Mouse (Mus musculus) yolk sac, embryonic 10.5 days (tissue): Measurements from ENCODE around the gene Slc41a1.

Experiments used
- DNase-seq: peaks from one replicate; pipeline ENCODE4 v3.0.0-alpha.2; 2017; ENCODE audit warnings: low spot score

Slc41a1 gene

DNA sequence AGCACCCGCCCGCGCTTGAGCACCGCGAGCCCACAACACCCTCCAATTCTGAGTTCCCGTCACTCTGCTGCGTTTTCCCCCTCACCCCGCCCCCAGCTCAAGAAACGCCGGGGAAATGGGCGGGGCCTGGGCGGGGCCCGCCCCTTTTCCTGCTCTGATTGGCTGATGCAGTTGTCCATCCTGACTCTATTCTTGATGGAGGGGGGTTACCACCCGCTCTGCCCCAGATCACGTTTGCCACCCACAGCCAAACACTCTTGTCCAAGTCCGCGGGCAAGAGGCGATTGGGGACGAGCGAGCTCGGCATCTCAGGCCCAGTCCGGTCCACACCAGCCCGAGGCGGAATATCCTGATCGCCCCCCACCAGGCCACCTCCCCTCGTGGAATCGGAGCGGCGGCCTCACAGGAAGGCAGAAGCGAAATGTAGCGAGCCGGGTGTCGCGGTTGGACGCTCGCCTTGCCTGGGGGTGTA, 530 bp downstream of the Slc41a1 start:
- peak; percentile 95 for DNase-seq

DNA sequence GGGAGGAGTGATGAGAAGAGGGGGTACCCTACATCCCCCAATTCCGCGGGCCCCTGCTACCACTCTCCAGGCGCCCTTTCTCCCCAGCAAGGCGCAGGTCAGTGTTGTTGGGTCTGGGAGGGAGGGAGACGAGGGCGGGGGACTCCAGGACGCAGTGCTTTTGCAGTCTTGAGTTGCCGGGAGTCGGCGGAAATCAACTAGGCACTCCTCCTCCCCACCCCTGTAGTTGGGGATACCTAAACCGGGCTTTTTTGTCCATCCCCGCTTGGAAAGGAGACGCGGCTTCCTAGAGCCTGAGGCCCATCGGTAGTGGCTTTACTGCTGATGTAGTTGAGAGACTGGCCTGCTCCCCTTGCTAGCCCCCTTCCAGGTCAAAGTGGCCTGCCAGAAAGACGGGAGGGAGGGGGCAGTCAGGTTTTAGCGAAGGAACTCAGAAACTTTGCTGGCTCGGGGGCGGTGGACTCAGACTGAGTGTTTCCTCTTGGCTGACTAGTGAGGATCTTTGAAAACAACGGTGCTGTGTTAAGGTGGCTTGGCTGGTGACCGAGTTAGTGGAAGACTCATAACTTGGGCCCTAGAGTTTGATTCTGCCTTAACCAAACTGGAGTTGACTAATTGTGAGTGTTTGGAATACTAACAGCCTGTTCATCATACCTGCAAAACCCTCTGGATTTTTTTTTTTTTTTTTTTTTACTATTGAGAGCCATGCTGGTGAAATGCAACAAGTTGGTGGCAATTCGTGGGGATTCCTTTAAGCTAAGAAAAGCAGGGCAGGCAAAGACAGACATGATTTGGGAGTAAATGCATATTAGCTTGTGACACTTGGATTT, 1.2 kb downstream of the Slc41a1 start:
- DNase-seq, result no peak

DNA sequence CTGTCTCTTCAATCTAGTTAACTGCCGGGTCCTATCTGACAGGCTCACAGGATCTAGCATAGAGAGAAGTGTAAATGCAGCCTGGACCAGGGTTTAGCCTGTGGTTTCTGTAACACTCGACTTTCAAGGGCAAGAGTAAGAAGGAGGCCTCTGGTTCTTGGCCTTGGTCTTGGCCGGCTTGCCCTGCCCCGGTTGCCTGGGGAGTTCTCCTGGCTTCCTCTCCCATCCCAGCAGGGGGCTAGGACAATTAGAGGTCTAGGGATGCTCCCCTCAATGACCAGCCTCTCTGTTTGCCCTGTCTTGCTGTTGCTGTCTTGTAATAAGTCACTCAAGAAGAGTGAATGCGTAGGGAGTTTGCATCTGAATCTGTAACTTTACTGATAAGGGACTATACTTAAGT, 2.0 kb downstream of the Slc41a1 start:
- DNase-seq, result no peak

DNA sequence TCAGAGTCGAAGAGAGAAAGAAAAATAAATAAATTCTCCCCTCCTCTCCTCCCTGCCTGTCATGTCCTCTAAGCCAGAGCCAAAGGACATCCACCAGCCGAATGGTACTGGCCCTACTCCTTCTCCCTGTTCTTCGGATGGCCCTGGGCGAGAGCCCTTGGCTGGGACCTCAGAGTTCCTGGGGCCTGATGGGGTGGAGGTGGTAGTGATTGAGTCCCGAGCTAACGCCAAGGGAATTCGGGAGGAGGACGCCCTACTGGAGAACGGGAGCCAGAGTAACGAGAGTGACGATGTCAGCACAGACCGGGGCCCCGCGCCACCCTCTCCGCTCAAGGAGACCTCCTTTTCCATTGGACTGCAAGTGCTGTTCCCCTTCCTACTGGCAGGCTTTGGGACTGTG, 3.3 kb downstream of the Slc41a1 start:
- DNase-seq, result no peak

- no peak for DNase-seq
Measured at GRCm38 (mm10) chr1:131830971-131831641, 3.8 kb downstream of the Slc41a1 start.

GRCm38 (mm10) chr1:131837035-131837434, 9.7 kb downstream of the Slc41a1 start:
- DNase-seq, result no peak

DNA sequence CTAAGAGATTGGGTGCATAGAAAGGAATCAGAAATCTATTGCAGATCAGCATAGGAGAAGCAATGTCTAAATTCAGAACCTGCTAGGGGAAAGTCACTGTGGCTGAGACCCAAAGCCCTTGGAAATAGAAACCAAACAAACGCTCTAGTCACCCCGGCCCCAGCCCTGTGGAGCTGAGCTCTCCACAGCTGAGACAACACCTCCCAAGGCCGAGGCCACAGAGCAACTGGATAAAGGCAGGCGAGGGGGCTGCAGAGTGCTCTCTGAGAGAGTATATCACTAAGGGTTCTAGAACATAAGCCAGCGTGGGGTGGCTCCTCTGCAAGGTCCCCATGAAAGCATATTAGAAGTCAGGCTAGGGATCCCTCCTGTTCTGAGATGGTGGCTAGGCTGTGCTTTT, 11.2 kb downstream of the Slc41a1 start:
- DNase-seq, result no peak

DNA sequence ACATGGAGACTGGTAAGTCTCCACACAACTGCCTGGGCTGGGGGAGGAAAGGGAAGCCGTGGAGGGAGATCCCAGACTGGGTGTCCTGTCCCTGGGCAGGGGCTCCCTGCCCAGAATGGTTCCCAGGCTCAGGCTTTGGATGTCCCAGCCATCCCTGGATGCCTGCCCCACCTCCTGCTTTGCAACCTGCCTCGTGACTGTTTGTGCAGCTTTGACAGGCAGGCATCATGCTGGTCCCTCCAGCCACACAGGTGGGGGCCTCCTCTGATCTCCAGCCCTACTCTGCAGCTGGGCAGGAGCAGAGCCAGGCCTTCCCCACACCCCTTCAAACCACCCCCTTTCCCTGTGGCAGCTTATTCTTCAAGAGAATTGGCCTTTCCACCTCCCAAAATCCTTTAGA, 12.0 kb downstream of the Slc41a1 start:
- DNase-seq, result no peak

DNA sequence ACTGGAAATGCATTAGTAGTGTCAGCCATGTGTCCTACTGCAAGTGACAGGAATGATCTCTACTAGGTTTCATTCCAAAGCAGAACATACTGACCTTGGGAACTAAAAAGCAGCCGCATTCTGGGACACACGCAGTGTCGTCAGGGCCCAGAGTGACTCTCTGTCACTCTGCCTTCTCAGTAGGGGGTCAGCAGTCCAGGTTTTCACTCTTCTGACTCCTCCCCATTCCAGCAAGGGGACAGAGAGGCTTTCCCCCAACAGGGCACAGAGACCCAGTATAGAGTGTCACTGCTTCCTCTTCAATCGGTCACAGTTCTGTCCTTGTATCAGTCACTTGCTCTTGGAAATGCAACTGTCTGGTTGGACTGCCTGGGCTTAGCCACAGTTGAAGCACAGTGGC, 14.9 kb downstream of the Slc41a1 start:
- no peak for DNase-seq

GRCm38 (mm10) chr1:131843758-131844157, 16.5 kb downstream of the Slc41a1 start:
- no peak for DNase-seq

DNA sequence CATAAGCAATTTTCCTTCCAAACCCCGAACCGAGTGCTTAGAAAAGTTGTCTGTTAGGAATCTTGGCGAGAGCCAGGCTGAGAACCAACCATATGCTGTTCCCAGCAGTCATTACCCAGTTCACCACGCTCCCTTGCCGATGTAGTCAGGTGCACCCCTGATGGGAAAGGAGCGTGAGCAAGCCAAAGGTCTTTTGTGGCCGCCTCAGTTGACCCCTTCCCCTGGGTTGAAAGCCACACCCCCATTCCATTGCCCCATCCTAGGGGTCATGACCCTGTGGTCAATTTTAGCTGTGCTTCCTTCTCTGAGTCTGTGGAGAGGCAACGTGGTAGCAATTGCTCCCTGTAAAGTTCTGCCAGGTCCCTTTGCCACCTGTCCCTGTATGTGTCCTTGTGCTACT, 17.6 kb downstream of the Slc41a1 start:
- peak; percentile 6 for DNase-seq

DNA sequence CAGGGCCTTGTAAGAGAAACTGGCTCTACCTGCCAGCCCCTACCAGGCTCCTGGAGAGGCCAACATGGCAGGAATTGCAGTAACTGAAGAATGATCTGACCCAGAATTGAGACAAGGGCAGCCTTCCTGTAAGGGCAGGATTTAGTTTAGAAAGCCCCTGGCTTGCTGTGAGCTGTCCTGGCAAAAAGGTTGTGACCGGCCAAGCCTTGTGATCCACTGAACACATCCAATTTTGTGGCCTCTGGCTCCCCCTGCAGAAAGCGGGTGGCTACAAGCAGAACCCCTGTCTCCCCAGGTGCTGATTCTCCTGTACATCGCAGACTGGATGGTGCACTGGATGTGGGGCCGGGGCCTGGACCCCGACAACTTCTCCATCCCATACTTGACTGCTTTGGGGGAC, 19.0 kb downstream of the Slc41a1 start:
- DNase-seq, result no peak

DNA sequence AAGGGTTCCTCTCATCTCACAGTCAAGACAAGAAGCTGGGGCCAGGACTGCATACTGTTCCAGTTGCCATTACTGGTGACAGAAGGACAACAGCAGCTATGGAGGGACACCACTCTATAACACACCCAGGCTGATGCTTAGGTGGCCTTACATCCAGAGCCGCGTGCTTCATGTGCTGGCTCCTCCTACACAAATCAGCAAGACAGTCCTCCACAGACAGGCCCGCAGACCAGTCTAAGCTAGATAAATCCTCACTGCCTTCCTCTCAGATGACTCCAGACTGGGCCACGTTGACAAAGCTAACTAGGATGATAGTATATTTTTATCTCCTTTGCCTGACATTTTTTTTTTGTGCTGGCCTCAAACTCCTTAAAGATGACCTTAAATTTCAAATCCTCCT, 34.5 kb downstream of the Slc41a1 start:
- DNase-seq, result no peak

DNA sequence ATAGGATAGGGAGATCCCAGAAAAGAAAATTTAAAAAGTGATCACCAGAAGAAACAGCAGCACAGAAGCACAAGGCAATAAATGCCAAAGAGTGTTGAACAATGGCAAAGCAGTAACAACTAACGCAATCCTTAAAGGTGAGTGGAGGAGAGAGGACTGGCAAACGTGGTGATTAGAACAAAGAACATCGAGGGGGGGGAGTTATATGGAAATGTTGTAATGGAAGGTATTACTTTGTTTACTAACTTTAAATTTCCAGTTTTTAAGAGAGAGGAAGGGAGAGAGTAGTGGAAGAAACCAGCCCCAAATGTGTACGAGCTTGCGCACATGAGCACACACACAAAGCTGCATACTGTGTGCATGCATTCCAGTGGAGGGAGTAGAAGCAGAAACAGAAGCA, 38.3 kb downstream of the Slc41a1 start:
- DNase-seq, result no peak

- no peak for DNase-seq
Measured at GRCm38 (mm10) chr1:131866304-131866999, 39.2 kb downstream of the Slc41a1 start.

DNA sequence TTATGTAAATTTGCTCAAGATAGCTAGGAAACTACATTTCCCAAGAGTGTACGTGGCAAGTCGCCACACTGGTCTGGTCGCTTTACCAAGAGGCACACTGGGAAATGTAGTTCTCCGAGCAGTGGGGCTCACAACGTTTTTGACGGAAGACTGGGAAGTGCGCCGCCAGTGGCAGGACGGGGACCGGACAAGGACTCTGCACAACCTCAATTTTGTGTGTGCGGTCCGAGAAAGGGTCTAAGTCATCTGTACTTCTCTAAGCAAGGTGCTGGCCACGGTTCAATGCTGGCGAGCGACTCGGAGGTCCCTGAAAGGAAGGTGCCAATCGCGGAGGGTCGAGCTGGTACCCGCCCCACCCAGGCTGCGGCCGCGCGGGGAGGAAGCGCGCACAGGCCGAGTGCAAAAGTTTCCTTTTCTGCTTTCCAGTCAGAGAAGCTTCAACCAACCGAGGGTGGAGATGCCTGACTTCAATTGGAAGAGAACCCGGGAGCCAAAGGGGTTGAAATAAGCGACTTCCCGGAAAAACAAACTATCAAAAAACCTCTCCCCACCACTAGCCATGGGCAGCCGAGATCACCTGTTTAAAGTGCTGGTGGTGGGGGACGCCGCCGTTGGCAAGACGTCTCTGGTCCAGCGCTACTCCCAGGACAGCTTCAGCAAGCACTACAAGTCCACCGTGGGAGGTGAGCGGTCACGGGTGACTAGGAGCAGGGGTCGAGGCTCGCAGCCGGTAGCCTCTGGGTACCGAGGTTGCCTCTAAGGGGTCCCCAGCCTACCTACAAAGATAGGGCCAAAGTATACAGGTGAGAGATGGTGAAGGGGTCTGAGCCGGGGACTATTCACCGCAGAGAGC, 40.0 kb downstream of the Slc41a1 start, which contains the start of gene Rab29:
Gene Rab29 (plus strand): TSS at position 132 of the 853 bp plus-strand sequence.
- peak; percentile 84 for DNase-seq

GRCm38 (mm10) chr1:131867946-131868290, 40.6 kb downstream of the Slc41a1 start:
- no peak for DNase-seq

GRCm38 (mm10) chr1:131869561-131869960, 42.3 kb downstream of the Slc41a1 start:
- no peak for DNase-seq

GRCm38 (mm10) chr1:131872856-131873255, 45.6 kb downstream of the Slc41a1 start:
- DNase-seq, result no peak

DNA sequence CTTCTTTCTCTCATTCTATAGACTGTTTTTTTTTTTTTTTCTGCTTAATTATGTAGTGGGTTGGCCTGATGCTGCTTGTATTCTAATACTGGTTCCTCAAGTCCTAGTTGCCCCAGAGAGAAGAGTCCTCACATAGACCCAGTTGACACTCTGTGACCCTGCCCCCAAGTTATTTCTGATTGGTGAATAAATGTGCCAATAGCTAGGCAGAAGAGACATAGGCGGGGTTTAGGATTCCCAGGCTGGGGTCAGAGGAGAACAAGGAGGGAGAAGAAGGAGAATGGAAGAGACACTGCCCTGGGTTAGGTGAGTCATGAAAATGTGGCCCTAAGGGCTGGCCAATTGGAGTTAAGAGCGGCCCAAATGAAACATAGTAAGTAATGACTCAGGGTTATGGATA, 52.5 kb downstream of the Slc41a1 start:
- DNase-seq, result no peak

DNA sequence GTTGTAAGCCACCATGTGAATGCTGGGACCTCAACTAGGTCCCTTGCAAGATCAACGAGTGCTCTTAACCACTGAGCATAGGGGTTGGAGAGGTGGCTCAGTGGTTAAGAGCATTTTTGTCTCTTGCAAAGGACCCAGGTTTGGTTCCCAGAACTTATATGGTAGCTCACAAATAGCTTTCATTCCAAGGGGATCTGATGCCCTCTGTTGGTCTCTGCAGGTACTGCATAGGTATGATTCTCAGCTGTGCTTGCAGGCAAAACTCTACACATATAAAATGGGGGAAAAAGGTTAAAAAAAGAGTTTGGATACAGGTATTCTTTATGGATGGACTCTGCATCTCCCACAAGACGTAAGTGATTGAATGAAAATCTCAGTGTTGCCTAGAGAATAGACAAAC, 55.5 kb downstream of the Slc41a1 start:
- no peak for DNase-seq

DNA sequence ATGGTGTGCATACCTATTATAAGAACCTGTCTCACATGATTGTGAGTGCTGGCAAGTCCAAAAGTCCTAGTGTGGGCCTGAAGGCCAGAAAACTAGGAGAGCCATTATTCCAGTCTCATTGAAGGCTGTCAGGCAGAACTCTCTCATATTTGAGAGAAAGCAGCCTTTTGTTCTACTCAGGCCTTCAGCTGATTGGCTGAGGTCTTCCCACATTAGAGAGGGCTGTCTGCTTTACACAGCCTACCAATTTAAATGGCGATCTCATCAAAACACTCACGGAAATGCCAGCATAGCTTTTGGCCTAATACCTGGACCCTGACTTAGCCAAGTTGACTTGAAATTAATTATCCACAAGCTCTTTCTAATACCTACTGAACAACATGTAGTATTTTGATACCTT, 58.9 kb downstream of the Slc41a1 start:
- no peak for DNase-seq
